Mouse (Mus musculus) embryonic facial prominence, embryonic 13.5 days (tissue): Measurements from ENCODE around the gene Bcat2. TPM values are rescaled to one million over a fixed set of nuclear protein-coding genes. Genes with fewer than 3 reads are reported as not detected.
A peak's percentile ranks its signal among the peaks of the same experiment; 100 is the strongest.

ENCODE experiments used
- ATAC-seq: fragments of 200-750 bp; cut with Nextera tagmentation; 2 replicates; pipeline ENCODE4 v1.8.0; 2017; ENCODE audit warnings: low read depth; ENCODE audit not compliant: insufficient number of reproducible peaks, insufficient read depth, low FRiP score, low TSS enrichment
- H3K27ac ChIP-seq: fragments of 300-500 bp; sonication (generic); 2 replicates; pipeline ENCODE4 v1.5.1; 2015; ENCODE audit warnings: moderate library complexity, mild to moderate bottlenecking, inconsistent platforms
- H3K27me3 ChIP-seq: fragments of 300-500 bp; sonication (generic); 2 replicates; pipeline ENCODE4 v1.6.1; 2015; ENCODE audit warnings: mild to moderate bottlenecking, inconsistent platforms
- H3K36me3 ChIP-seq: fragments of 300-500 bp; sonication (generic); 2 replicates; pipeline ENCODE4 v1.6.1; 2015; ENCODE audit warnings: mild to moderate bottlenecking, inconsistent platforms
- H3K4me1 ChIP-seq: fragments of 300-500 bp; sonication (generic); 2 replicates; pipeline ENCODE4 v1.6.1; 2015; ENCODE audit warnings: inconsistent platforms
- H3K4me2 ChIP-seq: fragments of 300-500 bp; sonication (generic); 2 replicates; pipeline ENCODE4 v1.6.1; 2015; ENCODE audit warnings: moderate library complexity, mild to moderate bottlenecking, inconsistent platforms
- H3K4me3 ChIP-seq: fragments of 300-500 bp; sonication (generic); 2 replicates; pipeline ENCODE4 v1.5.1; 2015; ENCODE audit warnings: mild to moderate bottlenecking, inconsistent platforms
- H3K9ac ChIP-seq: fragments of 300-500 bp; sonication (generic); 2 replicates; pipeline ENCODE4 v1.6.1; 2015; ENCODE audit warnings: mild to moderate bottlenecking, inconsistent platforms
- H3K9me3 ChIP-seq: fragments of 300-500 bp; sonication (generic); 2 replicates; pipeline ENCODE4 v1.6.1; 2016; ENCODE audit warnings: inconsistent platforms
- WGBS: fragments of 180-500 bp; shearing (Covaris S2); methylation state at CpG from one replicate; pipeline ENCODE4 v1.1.7; 2015; ENCODE audit warnings: mixed read lengths; 5-methylcytosine and 5-hydroxymethylcytosine counted together
- polyA plus RNA-seq: library from polyadenylated mRNA; unstranded; fragments of >200 nt; fragmentation: Nextera tagmentation; extraction: Ambion mirVana; gene quantifications from 2 replicates; pipeline ENCODE4 v1.2.1, GENCODE M21; 2015

Bcat2 gene
- polyA plus RNA-seq, 1 experiment from 2014 or later = 68.4 TPM

GRCm38 (mm10) chr7:45529461-45529860 lies 40.5 kb upstream of the Bcat2 start:
- H3K9ac ChIP-seq = 0 out of 2 replicates have a peak overlapping the region, but pooled peaks have one; percentile 55
- no peak overlapping the region for H3K27ac ChIP-seq
- H3K4me3 ChIP-seq = no peak overlapping the region
- peaks cover 25% of the 10 kb centered on the region for H3K4me1 ChIP-seq
- no peaks in the 10 kb centered on the region for H3K36me3 ChIP-seq
- 13% methylated on average over 6 of the region's 6 CpGs for WGBS
- ATAC-seq = no peak
- no peaks in the 10 kb centered on the region for H3K9me3 ChIP-seq
- H3K4me2 ChIP-seq = no peak overlapping the region
- no peaks in the 10 kb centered on the region for H3K27me3 ChIP-seq

GRCm38 (mm10) chr7:45530643-45531042 lies 39.3 kb upstream of the Bcat2 start:
- no peak overlapping the region for H3K9ac ChIP-seq
- 0 out of 2 replicates have a peak overlapping the region, but pooled peaks have one; percentile 4 for H3K27ac ChIP-seq
- H3K36me3 ChIP-seq = no peaks in the 10 kb centered on the region
- peak overlapping the region; percentile 17; the same call in 1 of the 2 replicates for H3K4me2 ChIP-seq
- ATAC-seq = no peak
- WGBS = 69% methylated on average over 2 of the region's 2 CpGs
- no peaks in the 10 kb centered on the region for H3K9me3 ChIP-seq
- no peak overlapping the region for H3K4me3 ChIP-seq
- peaks cover 13% of the 10 kb centered on the region for H3K4me1 ChIP-seq
- no peaks in the 10 kb centered on the region for H3K27me3 ChIP-seq

GRCm38 (mm10) chr7:45535676-45536075 lies 34.3 kb upstream of the Bcat2 start:
- Histone ChIP-seq H3K27ac (no peak overlapping the region), H3K4me2 (no peak overlapping the region), H3K36me3 (no peaks in the 10 kb centered on the region), H3K9me3 (no peaks in the 10 kb centered on the region), H3K27me3 (peaks cover 4% of the 10 kb centered on the region), H3K4me3 (no peak overlapping the region), H3K4me1 (peaks cover 8% of the 10 kb centered on the region), H3K9ac (no peak overlapping the region)
- 51% methylated on average over 1 of the region's 1 CpGs for WGBS
- no peak for ATAC-seq

- Histone ChIP-seq H3K27ac (no peak overlapping the region), H3K9me3 (no peaks in the 10 kb centered on the region)
Observed at GRCm38 (mm10) chr7:45537602-45538001, 32.4 kb upstream of the Bcat2 start.

GRCm38 (mm10) chr7:45538163-45539041 lies 31.6 kb upstream of the Bcat2 start:
- H3K27ac ChIP-seq = no peak overlapping the region
- ATAC-seq = peak; percentile 67
- H3K27me3 ChIP-seq = peaks cover 4% of the 10 kb centered on the region
- H3K4me2 ChIP-seq = peak overlapping the region; percentile 82
- WGBS = 3% methylated on average over 29 of the region's 29 CpGs
- H3K36me3 ChIP-seq = no peaks in the 10 kb centered on the region
- H3K4me3 ChIP-seq = peak overlapping the region; percentile 50
- H3K9ac ChIP-seq = peak overlapping the region; percentile 67
- no peaks in the 10 kb centered on the region for H3K9me3 ChIP-seq
- H3K4me1 ChIP-seq = peaks cover 8% of the 10 kb centered on the region

More at GRCm38 (mm10) chr7:45537602-45538001, 32.4 kb upstream of the Bcat2 start:
- H3K4me3 ChIP-seq = peak overlapping the region; percentile 50
- ATAC-seq = no peak
- no peaks in the 10 kb centered on the region for H3K36me3 ChIP-seq
- peak overlapping the region; percentile 82 for H3K4me2 ChIP-seq
- no peak overlapping the region; the same call in 1 of the 2 replicates for H3K9ac ChIP-seq
- H3K27me3 ChIP-seq = peaks cover 4% of the 10 kb centered on the region
- WGBS = 83% methylated on average over 10 of the region's 10 CpGs
- peaks cover 8% of the 10 kb centered on the region for H3K4me1 ChIP-seq

- 83% methylated on average over 3 of the region's 3 CpGs for WGBS
- Histone ChIP-seq H3K27ac (no peak overlapping the region), H3K4me2 (peak overlapping the region; percentile 82; the same call in 1 of the 2 replicates)
Observed at GRCm38 (mm10) chr7:45539095-45539494, 30.9 kb upstream of the Bcat2 start.

GRCm38 (mm10) chr7:45540213-45540612 lies 29.7 kb upstream of the Bcat2 start:
- H3K4me2 ChIP-seq = no peak overlapping the region
- H3K27ac ChIP-seq = no peak overlapping the region
- no peak for ATAC-seq
- no peaks in the 10 kb centered on the region for H3K9me3 ChIP-seq
- 65% methylated on average over 2 of the region's 2 CpGs for WGBS
- H3K27me3 ChIP-seq = peaks cover 4% of the 10 kb centered on the region
- no peaks in the 10 kb centered on the region for H3K36me3 ChIP-seq
- peaks cover 8% of the 10 kb centered on the region for H3K4me1 ChIP-seq
- H3K4me3 ChIP-seq = no peak overlapping the region
- H3K9ac ChIP-seq = no peak overlapping the region

More at GRCm38 (mm10) chr7:45539095-45539494, 30.9 kb upstream of the Bcat2 start:
- Histone ChIP-seq H3K27me3 (peaks cover 4% of the 10 kb centered on the region), H3K4me1 (peaks cover 8% of the 10 kb centered on the region), H3K4me3 (no peak overlapping the region), H3K36me3 (no peaks in the 10 kb centered on the region), H3K9ac (0 out of 2 replicates have a peak overlapping the region, but pooled peaks have one; percentile 67), H3K9me3 (no peaks in the 10 kb centered on the region)
- no peak for ATAC-seq

GRCm38 (mm10) chr7:45544525-45544924 lies 25.4 kb upstream of the Bcat2 start:
- no peak overlapping the region for H3K4me2 ChIP-seq
- WGBS = 83% methylated on average over 1 of the region's 1 CpGs
- no peaks in the 10 kb centered on the region for H3K4me1 ChIP-seq

GRCm38 (mm10) chr7:45549641-45550436 lies 20.1 kb upstream of the Bcat2 start:
- H3K4me1 ChIP-seq = 0 out of 2 replicates have a peak, but pooled peaks cover 5% of the 10 kb centered on the region
- H3K27ac ChIP-seq = no peak overlapping the region
- H3K4me3 ChIP-seq = no peak overlapping the region
- H3K36me3 ChIP-seq = no peaks in the 10 kb centered on the region
- 85% methylated on average over 16 of the region's 16 CpGs for WGBS
- no peak for ATAC-seq
- H3K27me3 ChIP-seq = no peaks in the 10 kb centered on the region
- H3K4me2 ChIP-seq = no peak overlapping the region
- no peak overlapping the region for H3K9ac ChIP-seq
- no peaks in the 10 kb centered on the region for H3K9me3 ChIP-seq

More at GRCm38 (mm10) chr7:45544525-45544924, 25.4 kb upstream of the Bcat2 start:
- no peaks in the 10 kb centered on the region for H3K9me3 ChIP-seq
- no peak for ATAC-seq
- H3K36me3 ChIP-seq = no peaks in the 10 kb centered on the region
- no peak overlapping the region for H3K9ac ChIP-seq
- H3K4me3 ChIP-seq = no peak overlapping the region
- no peak overlapping the region for H3K27ac ChIP-seq
- H3K27me3 ChIP-seq = no peaks in the 10 kb centered on the region

- H3K27ac ChIP-seq = no peak overlapping the region
- H3K4me3 ChIP-seq = no peak overlapping the region
- H3K4me1 ChIP-seq = 0 out of 2 replicates have a peak, but pooled peaks cover 6% of the 10 kb centered on the region
- H3K4me2 ChIP-seq = no peak overlapping the region
- whole genome bisulfite sequencing = 79% methylated on average over 11 of the region's 11 CpGs
- no peaks in the 10 kb centered on the region for H3K36me3 ChIP-seq
- H3K9ac ChIP-seq = no peak overlapping the region
- H3K27me3 ChIP-seq = no peaks in the 10 kb centered on the region
- ATAC-seq = no peak
- no peaks in the 10 kb centered on the region for H3K9me3 ChIP-seq
Observed at GRCm38 (mm10) chr7:45550821-45551511, 19.0 kb upstream of the Bcat2 start.

- H3K9me3 ChIP-seq = no peaks in the 10 kb centered on the region
- H3K9ac ChIP-seq = no peak overlapping the region
- H3K4me1 ChIP-seq = 0 out of 2 replicates have a peak, but pooled peaks cover 9% of the 10 kb centered on the region
- no peaks in the 10 kb centered on the region for H3K27me3 ChIP-seq
- ATAC-seq = no peak
- H3K4me2 ChIP-seq = no peak overlapping the region
- no peaks in the 10 kb centered on the region for H3K36me3 ChIP-seq
- WGBS = 80% methylated on average over 8 of the region's 8 CpGs
- no peak overlapping the region for H3K4me3 ChIP-seq
- no peak overlapping the region for H3K27ac ChIP-seq
Observed at GRCm38 (mm10) chr7:45551512-45551883, 18.5 kb upstream of the Bcat2 start.
